Comparison of ENCODE assay signal across 11 mouse cellular contexts in the genomic region with DNA sequence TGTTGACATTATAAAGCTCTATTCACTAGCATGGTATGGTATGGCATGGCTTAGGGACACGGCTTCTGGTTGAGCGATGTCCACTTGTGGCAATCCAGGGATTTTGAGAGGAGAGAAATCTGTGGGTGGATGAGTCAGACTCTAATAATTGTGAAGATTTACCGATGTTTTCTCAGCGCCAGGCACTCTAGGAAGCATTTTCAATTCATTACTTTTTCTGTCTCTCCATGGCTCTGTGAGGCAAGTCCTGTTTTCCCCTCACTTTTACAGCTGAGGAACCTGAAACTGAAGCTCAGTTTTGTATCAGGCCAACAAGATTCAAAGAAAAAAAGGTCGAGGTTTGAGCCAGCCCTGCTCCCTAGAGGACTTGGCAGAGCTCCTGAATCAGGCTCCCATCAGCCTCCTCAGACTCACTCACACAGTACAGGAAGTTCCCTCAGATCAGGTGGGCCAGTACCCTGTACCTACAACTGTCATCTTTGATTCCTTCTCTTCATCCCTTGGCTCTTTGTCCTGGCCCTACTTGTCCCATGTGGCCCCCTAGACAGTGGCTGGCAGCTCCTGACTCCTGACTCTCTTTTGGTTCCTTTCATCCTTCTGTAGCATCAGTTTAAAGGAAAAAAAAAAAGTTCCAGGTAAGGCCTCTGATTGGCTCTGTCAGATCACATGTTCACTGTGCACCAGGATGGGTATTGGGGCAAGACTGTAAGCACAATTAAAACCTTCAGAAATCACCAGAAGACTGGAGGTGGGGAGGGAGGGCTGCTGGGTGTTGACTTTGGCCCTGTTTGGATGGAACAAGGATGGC. TPM values are rescaled to one million over a fixed set of nuclear protein-coding genes. Genes with fewer than 3 reads are reported as not detected.
A peak's percentile ranks its signal among the peaks of the same experiment; 100 is the strongest.
DNase-seq lines count a peak whose midpoint lies in the region; ATAC-seq and TF ChIP-seq lines count a peak whose summit lies in the region.
"Had no signal": no experiment of that assay in that cellular context is flagged by ENCODE, and none has a peak within 500 bp of the region (broad histone marks: within the 10 kb centered on the region; RNA-seq: fewer than 3 reads in every experiment).

No protein-coding gene starts in this region.

- H3K9me3 ChIP-seq in heart, embryonic 10.5 days, result no peaks in the 10 kb centered on the region
- H3K9me3 ChIP-seq in lung, embryonic 14.5 days (ENCODE audit: low read depth, low read length), result no peaks in the 10 kb centered on the region
- no peaks in the 10 kb centered on the region for H3K9me3 ChIP-seq in stomach, embryonic 16.5 days (replicated peaks; ENCODE audit: control insufficient read depth, low read length)
- H3K9me3 ChIP-seq: limb, embryonic 13.5 days; neural tube, embryonic 12.5 days had no signal

- H3K9ac ChIP-seq in lung, embryonic 14.5 days, result no peak overlapping the region
- H3K9ac ChIP-seq in stomach, embryonic 16.5 days (ENCODE audit: low read length), result peak overlapping the region; percentile 2; the same call in 1 of the 2 replicates
- H3K9ac ChIP-seq: limb, embryonic 13.5 days; neural tube, embryonic 12.5 days had no signal

- no peaks in the 10 kb centered on the region; the same call in 1 of the 2 replicates for H3K36me3 ChIP-seq in heart, embryonic 10.5 days
- 0 out of 2 replicates have a peak, but pooled peaks cover 3% of the 10 kb centered on the region for H3K36me3 ChIP-seq in lung, embryonic 14.5 days (ENCODE audit: insufficient read depth)
- H3K36me3 ChIP-seq in stomach, embryonic 16.5 days (ENCODE audit: control insufficient read depth, insufficient read depth, low read length), result no peaks in the 10 kb centered on the region
- H3K36me3 ChIP-seq: neural tube, embryonic 12.5 days had no signal

- DNase-seq in heart, embryonic 10.5 days (ENCODE audit: low spot score), result no peak
- DNase-seq in heart, postnatal 36 days, result no peak
- no peak for DNase-seq in lung, embryonic 14.5 days
- no peak for DNase-seq in lung, adult 2 months
- no peak for DNase-seq in embryo, embryonic 10.5 days (ENCODE audit: low spot score)
- DNase-seq in cerebellum, adult 18-20 months, result no peak
- DNase-seq: cerebellum, adult 11 months had no signal

- ATAC-seq in lung, embryonic 14.5 days (ENCODE audit: insufficient read depth), result 0 out of 2 replicates have a peak, but pooled peaks have one; percentile 21
- ATAC-seq in stomach, embryonic 16.5 days (ENCODE audit: insufficient read depth, low FRiP score), result peak; percentile 15; the same call in 1 of the 2 replicates

- peak overlapping the region; percentile 31; the same call in 1 of the 2 replicates for H3K4me3 ChIP-seq in heart, embryonic 10.5 days
- no peak overlapping the region for H3K4me3 ChIP-seq in lung, embryonic 14.5 days (ENCODE audit: low read depth, low read length)
- no peak overlapping the region for H3K4me3 ChIP-seq in lung, adult 2 months (replicated peaks; ENCODE audit: extremely low read depth, low read depth, low read length)
- H3K4me3 ChIP-seq in embryonic fibroblast, embryonic 13.5 days (ENCODE audit: insufficient read depth, low read length), result no peak overlapping the region
- no peak overlapping the region for H3K4me3 ChIP-seq in stomach, embryonic 16.5 days (replicated peaks; ENCODE audit: low read length)
- H3K4me3 ChIP-seq: limb, embryonic 13.5 days; neural tube, embryonic 12.5 days had no signal

- TF ChIP-seq CTCF in lung, embryonic 14.5 days (IDR thresholded peaks at IDR 0.05; ENCODE audit: low read depth), result no peak
- TF ChIP-seq CTCF in lung, adult 2 months (IDR thresholded peaks at IDR 0.05; ENCODE audit: insufficient read depth, low read length), result no peak
- no peak for TF ChIP-seq CTCF in embryonic fibroblast, embryonic 13.5 days (IDR thresholded peaks at IDR 0.05; ENCODE audit: borderline replicate concordance, insufficient read depth, low read length)

- intact Hi-C loops in heart, postnatal 36 days (cut with DNase I), result no loop called here

- peaks cover 62% of the 10 kb centered on the region for H3K4me1 ChIP-seq in heart, embryonic 10.5 days
- H3K4me1 ChIP-seq in lung, embryonic 14.5 days (ENCODE audit: insufficient read depth), result peaks cover 16% of the 10 kb centered on the region
- peaks cover 9% of the 10 kb centered on the region for H3K4me1 ChIP-seq in lung, adult 2 months (ENCODE audit: control insufficient read depth, insufficient read depth, low read length)
- H3K4me1 ChIP-seq in embryonic fibroblast, embryonic 13.5 days (ENCODE audit: control insufficient read depth, insufficient read depth, low read length), result peaks cover 8% of the 10 kb centered on the region
- peaks cover 44% of the 10 kb centered on the region for H3K4me1 ChIP-seq in stomach, embryonic 16.5 days (ENCODE audit: control insufficient read depth, insufficient read depth, low read length)

- H3K27me3 ChIP-seq in heart, embryonic 10.5 days (ENCODE audit: insufficient read depth, poor library complexity, severe bottlenecking), result no peaks in the 10 kb centered on the region
- no peaks in the 10 kb centered on the region for H3K27me3 ChIP-seq in lung, embryonic 14.5 days (ENCODE audit: insufficient read depth, low read length)
- no peaks in the 10 kb centered on the region for H3K27me3 ChIP-seq in stomach, embryonic 16.5 days (ENCODE audit: control insufficient read depth, insufficient read depth, low read length)
- H3K27me3 ChIP-seq: limb, embryonic 13.5 days; neural tube, embryonic 12.5 days had no signal

- no peak overlapping the region for H3K4me2 ChIP-seq in lung, embryonic 14.5 days
- no peak overlapping the region for H3K4me2 ChIP-seq in stomach, embryonic 16.5 days (ENCODE audit: low read depth, low read length)
- H3K4me2 ChIP-seq: limb, embryonic 13.5 days; neural tube, embryonic 12.5 days had no signal

- TF ChIP-seq POLR2A in lung, adult 2 months (IDR thresholded peaks at IDR 0.05; ENCODE audit: borderline replicate concordance, extremely low read depth, low read depth, low read length), result no peak
- TF ChIP-seq POLR2A in embryonic fibroblast, embryonic 13.5 days (IDR thresholded peaks at IDR 0.05; ENCODE audit: low read depth, low read length), result no peak

- 69% methylated on average over 5 of the region's 5 CpGs for WGBS in heart, embryonic 10.5 days
- 70% methylated on average over 5 of the region's 5 CpGs for WGBS in lung, embryonic 14.5 days
- WGBS in lung, adult 2 months, result 55% methylated on average over 5 of the region's 5 CpGs
- 53% methylated on average over 5 of the region's 5 CpGs for WGBS in stomach, embryonic 16.5 days

- H3K27ac ChIP-seq in heart, embryonic 10.5 days, result no peak overlapping the region; the same call in 1 of the 2 replicates
- H3K27ac ChIP-seq in lung, embryonic 14.5 days (ENCODE audit: low read depth), result no peak overlapping the region
- H3K27ac ChIP-seq in embryonic fibroblast, embryonic 13.5 days (ENCODE audit: insufficient read depth, low read length), result peak overlapping the region; percentile 63
- no peak overlapping the region for H3K27ac ChIP-seq in stomach, embryonic 16.5 days (ENCODE audit: low read length)
- H3K27ac ChIP-seq: limb, embryonic 13.5 days; neural tube, embryonic 12.5 days had no signal

RNA-seq across cellular contexts. Expression of a gene that starts 19.3 kb away (rescaled TPM):
- 148 and 154 TPM in 2 replicates for polyA plus RNA-seq in heart, embryonic 10.5 days (2016; fragmentation: Nextera tagmentation; extraction: Ambion mirVana)
- 10 to 100 TPM; 71.7 to 75.8 TPM for total RNA-seq in heart, postnatal 36 days (2021)
- 88.0 and 95.5 TPM in 2 replicates for polyA plus RNA-seq in lung, embryonic 14.5 days (2014; fragmentation: Nextera tagmentation; extraction: Ambion mirVana)
- polyA plus RNA-seq in lung, adult 2 months (2012; rRNA removed), result 14.6 and 14.7 TPM in 2 replicates
- 21.6 and 27.0 TPM in 2 replicates for polyA plus RNA-seq in embryonic fibroblast, embryonic 13.5 days (2011; ENCODE audit: insufficient read length, low read depth, missing spikeins)
- polyA plus RNA-seq in stomach, embryonic 16.5 days (2015; fragmentation: Nextera tagmentation; extraction: Ambion mirVana), result 49.6 and 60.4 TPM in 2 replicates
